Mouse (Mus musculus) macrophage (primary cell): ENCODE measurements around the gene Gm42791. TPM values are rescaled to one million over a fixed set of nuclear protein-coding genes. Genes with fewer than 3 reads are reported as not detected.

ENCODE experiments used
- H3K27ac ChIP-seq: fragments of 350-480 bp; formaldehyde crosslinking; 2 replicates; pipeline ENCODE4 v1.9.0; 2021
- H3K36me3 ChIP-seq: fragments of 350-480 bp; formaldehyde crosslinking; 2 replicates; pipeline ENCODE4 v1.9.0; 2021; ENCODE audit errors: inconsistent target
- H3K4me3 ChIP-seq: fragments of 350-480 bp; formaldehyde crosslinking; 2 replicates; pipeline ENCODE4 v1.9.0; 2021; ENCODE audit errors: inconsistent target
- H3K79me2 ChIP-seq: fragments of 350-480 bp; formaldehyde crosslinking; 2 replicates; pipeline ENCODE4 v1.9.0; 2021; ENCODE audit errors: inconsistent target
- WGBS: methylation state at CpG from one replicate; pipeline ENCODE4 v1.1.7; 2026; ENCODE audit warnings: inconsistent platforms; ENCODE audit not compliant: missing documents; 5-methylcytosine and 5-hydroxymethylcytosine counted together
- polyA plus RNA-seq: library from polyadenylated mRNA; stranded (reverse); fragments of 250-400 nt; gene quantifications from 3 replicates; pipeline ENCODE4 v1.2.4, GENCODE M21; 2018; ENCODE audit warnings: inconsistent platforms

Gm42791 gene
- polyA plus RNA-seq, 1 experiment from 2014 or later = 1.1 TPM

DNA sequence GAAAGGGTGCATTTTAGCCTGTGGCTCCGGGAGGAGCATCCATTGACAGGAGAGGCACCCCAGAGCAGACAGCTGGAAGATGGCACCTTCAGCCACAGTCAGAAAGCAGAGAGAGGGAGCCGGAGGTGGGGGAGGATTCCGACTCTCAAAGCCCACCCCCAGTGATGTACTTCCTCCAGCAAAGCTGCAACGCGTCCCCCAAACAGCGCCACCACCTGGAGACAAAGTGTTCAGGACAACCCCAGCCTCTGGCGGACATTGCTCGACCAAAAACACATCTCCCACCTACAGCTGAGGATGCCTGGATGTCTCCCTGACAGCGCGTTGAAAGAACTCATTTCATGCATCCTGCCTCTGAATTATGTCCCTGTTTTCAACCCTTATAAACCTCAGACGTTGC is 52.0 kb downstream of the Gm42791 start:
- Histone ChIP-seq H3K79me2 (no peaks in the 10 kb centered on the region), H3K36me3 (no peaks in the 10 kb centered on the region), H3K27ac (no peak overlapping the region), H3K4me3 (no peak overlapping the region)
- 90% methylated on average over 9 of the region's 11 CpGs for WGBS

DNA sequence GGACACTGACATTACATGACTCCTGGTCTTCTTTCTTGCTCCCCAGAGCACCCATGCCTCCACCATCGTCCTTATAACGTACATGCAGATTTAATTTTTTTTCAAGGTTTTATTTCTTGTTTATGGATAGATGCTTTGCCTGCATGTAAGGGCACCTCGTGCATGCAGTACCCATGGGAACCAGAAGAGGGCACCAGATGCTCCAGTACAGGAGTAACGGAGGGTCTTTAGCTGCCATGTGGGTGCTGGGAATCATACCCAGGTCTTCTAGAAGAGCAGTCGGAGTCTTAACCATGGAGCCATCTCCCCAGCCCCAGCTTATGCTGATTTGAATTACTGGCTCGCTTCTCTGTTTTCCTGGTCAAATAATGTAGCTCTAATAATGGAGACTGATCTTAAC is 52.6 kb downstream of the Gm42791 start:
- Histone ChIP-seq H3K27ac (no peak overlapping the region), H3K79me2 (no peaks in the 10 kb centered on the region), H3K4me3 (no peak overlapping the region), H3K36me3 (no peaks in the 10 kb centered on the region)
- 87% methylated on average over 6 of the region's 6 CpGs for WGBS

DNA sequence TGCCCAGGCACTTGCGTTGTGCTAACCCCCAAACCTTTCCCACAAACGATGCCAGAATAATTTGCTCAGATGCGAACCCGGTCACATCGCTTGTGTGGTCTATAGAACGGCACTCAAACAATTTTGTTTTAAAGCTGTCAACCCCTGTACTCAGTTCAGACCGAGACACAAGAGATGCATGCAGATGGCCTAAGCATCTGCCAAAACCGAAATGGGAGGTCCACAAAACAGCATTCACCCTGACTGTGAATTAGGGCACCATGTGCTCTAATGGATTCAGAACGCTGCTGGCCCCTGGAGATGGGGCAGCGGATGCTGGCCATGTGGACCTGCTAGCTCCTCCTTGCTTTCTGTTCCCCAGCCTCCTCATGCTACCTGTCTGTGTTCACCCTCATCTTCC is 53.1 kb downstream of the Gm42791 start:
- no peak overlapping the region for H3K27ac ChIP-seq
- 90% methylated on average over 10 of the region's 10 CpGs for WGBS
- H3K36me3 ChIP-seq = no peaks in the 10 kb centered on the region
- no peaks in the 10 kb centered on the region for H3K79me2 ChIP-seq
- H3K4me3 ChIP-seq = no peak overlapping the region

DNA sequence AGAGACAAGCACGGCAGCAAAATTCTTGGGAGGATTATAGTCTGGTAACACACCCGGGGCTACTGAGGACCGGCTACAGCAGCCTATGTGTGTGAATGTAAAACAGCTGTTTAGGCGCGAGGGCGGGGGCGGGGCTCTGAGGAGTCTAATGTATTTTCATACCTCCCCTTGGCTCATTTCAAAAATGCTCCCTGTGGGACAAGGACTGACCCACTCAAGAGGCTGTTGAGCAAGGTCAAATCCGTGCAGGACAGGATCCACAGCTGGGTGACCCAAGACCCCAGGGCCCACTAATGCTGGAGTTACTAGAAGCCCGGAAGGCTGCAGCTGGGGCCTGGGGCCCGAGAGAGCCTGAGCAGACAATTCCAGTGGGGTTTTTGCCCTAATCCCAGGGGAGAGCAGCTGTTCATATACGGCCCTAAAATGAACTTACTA is 55.0 kb downstream of the Gm42791 start:
- Histone ChIP-seq H3K79me2 (no peaks in the 10 kb centered on the region), H3K36me3 (no peaks in the 10 kb centered on the region), H3K27ac (no peak overlapping the region), H3K4me3 (no peak overlapping the region)
- 92% methylated on average over 11 of the region's 11 CpGs for WGBS

DNA sequence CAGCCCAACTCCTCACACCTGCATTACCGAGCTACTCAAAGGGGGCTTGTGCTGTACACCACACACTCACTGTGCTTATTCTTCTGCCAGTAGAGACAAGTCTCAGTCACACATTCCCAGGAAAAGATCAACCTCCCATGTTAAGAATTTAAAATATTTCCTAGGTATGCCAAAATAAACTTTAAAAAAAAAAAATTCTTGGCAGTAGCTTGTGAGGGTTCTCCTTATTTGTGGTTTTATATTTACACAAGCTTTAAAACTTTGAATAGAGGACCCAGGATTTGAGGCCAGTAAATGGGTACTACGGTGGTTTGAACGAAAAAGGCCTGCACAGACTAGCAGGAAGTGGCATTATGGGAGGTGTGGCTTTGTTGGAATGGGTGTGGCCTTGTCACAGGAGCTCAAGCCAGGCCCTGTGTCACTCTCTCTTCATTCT is 58.4 kb downstream of the Gm42791 start:
- H3K79me2 ChIP-seq = no peaks in the 10 kb centered on the region

DNA sequence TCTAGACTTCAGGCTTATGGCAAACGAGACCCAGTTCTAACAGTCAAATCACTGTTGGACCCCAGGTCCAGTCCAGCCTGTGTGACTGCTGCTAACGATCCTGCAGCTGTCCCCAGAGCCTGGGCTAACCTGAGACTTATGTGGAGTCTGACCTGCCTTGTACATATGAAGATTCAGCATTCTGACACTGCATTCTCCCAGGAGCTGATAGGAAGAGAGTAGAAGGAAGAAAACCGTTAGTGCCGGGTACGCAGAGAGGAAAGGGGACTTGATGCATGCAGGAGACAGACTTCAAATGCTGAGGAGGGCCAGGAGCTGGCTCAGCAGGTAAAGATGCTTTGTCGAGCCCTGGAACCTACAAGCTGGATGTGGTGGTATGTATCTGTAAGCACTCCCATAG is 59.1 kb downstream of the Gm42791 start:
- 93% methylated on average over 6 of the region's 6 CpGs for WGBS
- H3K36me3 ChIP-seq = no peaks in the 10 kb centered on the region
- H3K79me2 ChIP-seq = no peaks in the 10 kb centered on the region
- no peak overlapping the region for H3K27ac ChIP-seq
- no peak overlapping the region for H3K4me3 ChIP-seq

More for the DNA sequence above, 58.4 kb downstream of the Gm42791 start:
- H3K4me3 ChIP-seq = no peak overlapping the region
- H3K36me3 ChIP-seq = no peaks in the 10 kb centered on the region
- 73% methylated on average over 3 of the region's 3 CpGs for WGBS
- H3K27ac ChIP-seq = no peak overlapping the region

DNA sequence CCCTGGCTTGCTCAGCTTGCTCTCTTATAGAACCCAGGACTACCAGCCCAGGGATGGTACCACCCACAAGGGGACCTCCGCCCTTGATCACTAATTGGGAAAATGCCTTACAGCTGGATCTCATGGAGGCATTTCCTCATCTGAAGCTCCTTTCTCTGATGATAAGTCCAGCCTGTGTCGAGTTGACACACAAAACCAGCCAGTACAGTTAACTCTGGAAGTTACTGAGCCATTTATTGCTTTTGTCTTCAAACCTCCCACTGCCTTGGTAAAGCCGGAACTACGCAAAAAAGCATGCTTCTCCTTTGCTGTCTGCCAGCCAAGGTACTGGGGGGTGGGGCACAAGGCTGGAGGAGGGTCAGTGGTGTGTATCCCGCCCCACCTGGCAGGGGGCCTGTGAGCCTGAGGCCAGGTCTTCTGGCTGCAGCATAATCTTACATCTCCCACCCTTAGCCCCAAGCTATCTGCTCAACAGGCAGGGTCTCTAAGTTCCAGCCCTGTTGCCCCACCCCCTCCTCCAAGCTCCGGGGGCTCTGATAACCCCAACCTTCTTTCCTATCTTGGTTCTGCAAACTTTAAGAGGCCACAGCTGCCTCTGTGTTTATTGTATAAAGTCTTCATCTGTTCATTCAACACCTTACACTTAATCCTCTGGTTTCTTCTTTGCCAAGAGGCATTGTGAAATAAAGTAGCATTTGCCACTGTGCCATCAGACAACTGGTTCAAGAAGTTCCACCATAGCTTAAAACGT is 59.7 kb downstream of the Gm42791 start:
- Histone ChIP-seq H3K79me2 (no peaks in the 10 kb centered on the region), H3K4me3 (no peak overlapping the region), H3K36me3 (no peaks in the 10 kb centered on the region), H3K27ac (no peak overlapping the region)
- WGBS = 89% methylated on average over 7 of the region's 7 CpGs

DNA sequence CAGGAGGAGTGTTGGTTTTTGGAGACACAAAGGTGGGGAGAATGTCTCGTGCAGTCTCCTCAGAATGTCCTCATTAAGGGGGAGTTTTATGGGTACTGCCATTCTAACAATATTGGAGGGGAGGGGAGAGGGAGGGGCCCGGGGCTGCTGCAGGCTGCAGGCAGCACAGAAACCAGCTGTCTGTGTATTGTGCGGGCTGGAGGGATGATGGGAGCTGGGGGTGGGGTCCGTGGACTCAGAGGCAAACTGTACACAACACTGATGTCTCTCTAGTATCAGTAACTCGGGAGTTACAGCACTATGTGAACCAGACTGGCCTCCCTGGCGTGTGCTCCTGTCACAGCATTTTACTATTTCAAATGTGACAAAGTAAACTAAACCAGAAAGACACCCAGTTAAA is 60.5 kb downstream of the Gm42791 start:
- H3K27ac ChIP-seq = no peak overlapping the region
- no peaks in the 10 kb centered on the region for H3K36me3 ChIP-seq
- WGBS = 94% methylated on average over 6 of the region's 6 CpGs
- H3K4me3 ChIP-seq = no peak overlapping the region
- no peaks in the 10 kb centered on the region for H3K79me2 ChIP-seq

DNA sequence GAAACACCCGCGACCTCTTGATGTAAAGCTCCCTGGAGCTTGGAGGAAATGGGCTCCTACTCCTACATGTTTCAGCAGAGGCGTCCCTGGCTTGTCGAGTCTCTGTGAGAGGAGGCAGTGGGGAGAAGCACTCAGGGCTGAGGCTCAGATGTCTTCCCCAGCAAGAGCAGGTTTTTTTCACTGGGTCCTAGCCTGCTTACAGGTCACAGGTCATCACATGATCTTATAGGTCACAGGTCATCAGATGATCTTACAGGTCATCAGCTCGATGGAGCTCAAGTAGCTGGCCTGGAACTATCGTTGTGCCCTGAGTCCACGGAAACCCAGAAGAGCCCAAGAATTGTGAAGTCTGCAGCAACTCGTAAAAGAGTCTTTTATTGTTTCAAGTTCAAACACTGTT is 61.2 kb downstream of the Gm42791 start:
- H3K4me3 ChIP-seq = no peak overlapping the region
- H3K79me2 ChIP-seq = no peaks in the 10 kb centered on the region
- no peaks in the 10 kb centered on the region for H3K36me3 ChIP-seq
- no peak overlapping the region for H3K27ac ChIP-seq
- WGBS = 92% methylated on average over 8 of the region's 8 CpGs

DNA sequence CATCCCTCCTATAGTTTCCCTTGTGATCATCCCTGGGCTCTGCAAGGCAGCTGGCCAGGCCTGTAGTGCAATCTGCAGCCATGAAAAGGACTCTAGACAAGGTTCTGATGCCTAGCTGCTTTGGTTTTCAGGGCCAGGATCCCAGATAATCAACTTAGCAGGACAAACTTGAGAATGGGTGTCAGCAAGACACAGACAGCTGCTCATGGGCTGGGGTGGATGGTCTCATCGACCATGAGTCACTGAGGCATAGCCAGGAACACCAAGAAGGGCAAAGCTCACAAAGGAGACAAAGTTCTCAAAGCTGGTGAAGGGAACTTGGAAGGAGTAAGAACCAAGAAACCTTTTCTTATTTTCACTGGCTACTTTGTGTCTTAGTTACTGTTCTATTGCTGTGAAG is 63.6 kb downstream of the Gm42791 start:
- Histone ChIP-seq H3K4me3 (no peak overlapping the region), H3K27ac (no peak overlapping the region), H3K79me2 (no peaks in the 10 kb centered on the region), H3K36me3 (no peaks in the 10 kb centered on the region)
- WGBS = 86% methylated on average over 1 of the region's 1 CpGs

DNA sequence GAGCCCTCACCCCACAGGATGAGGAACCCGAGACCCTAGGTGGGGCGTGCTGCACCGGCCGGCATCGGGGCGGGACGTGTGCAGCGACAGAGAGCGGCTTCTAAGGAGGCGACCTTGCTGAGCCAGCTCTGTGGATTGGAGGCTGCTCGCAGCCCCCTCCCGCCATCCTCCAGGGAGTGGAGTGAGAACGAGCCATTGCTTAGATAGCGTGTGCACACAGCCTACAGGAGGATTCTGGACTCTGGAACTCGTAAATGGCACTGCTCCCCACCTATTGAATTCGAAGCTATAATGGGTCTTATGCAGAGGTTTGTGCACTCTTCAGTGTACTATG is 65.9 kb downstream of the Gm42791 start, which contains the start of gene Katnal1:
Gene Katnal1 (minus strand): TSS at position 205 of the 334 bp plus-strand sequence.
- Histone ChIP-seq H3K36me3 (no peaks in the 10 kb centered on the region), H3K79me2 (no peaks in the 10 kb centered on the region), H3K27ac (no peak within 1 kb of the TSS), H3K4me3 (peak within 1 kb of the TSS; percentile 41)
- WGBS = 1% methylated on average over 16 of the region's 16 CpGs

DNA sequence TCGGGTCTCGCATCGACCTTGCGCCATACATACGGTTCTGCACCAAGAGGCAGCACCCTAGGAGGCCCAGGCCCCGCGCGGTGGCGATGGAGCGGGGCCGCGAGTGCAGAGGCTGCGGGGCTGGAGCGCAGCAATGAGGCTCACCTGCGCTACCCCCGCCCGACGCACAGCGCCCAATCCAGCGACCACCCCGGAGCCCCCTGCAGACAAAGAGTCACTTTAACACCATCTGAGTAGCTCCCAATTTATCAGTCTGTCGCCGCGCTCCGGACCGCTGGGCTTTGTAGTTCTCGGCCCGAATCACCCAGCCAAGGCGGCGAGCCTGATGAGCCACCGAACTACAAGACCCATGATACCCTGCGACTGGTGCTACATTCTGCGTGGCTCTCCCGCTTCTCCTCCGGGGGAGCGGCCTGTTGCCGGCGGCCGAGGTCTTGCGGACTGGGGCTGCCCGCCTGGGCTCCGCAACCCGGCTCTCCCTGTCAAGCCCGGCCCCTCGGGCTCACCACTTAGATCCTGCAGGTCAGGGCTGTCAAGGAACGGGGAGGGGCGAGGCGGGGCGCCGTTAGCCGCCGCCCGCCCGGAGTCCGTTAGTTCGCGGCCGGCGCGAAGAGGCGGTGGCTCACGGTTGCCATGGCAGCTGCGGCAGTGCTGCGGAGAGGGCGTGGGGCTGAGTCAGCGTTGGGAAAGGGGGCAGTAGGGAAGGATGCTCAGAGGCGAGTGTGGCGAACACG is 66.4 kb downstream of the Gm42791 start:
- peak overlapping the region; percentile 41 for H3K4me3 ChIP-seq
- H3K79me2 ChIP-seq = no peaks in the 10 kb centered on the region
- under 1% methylated on average over 69 of the region's 69 CpGs for WGBS
- no peak overlapping the region for H3K27ac ChIP-seq
- H3K36me3 ChIP-seq = no peaks in the 10 kb centered on the region

DNA sequence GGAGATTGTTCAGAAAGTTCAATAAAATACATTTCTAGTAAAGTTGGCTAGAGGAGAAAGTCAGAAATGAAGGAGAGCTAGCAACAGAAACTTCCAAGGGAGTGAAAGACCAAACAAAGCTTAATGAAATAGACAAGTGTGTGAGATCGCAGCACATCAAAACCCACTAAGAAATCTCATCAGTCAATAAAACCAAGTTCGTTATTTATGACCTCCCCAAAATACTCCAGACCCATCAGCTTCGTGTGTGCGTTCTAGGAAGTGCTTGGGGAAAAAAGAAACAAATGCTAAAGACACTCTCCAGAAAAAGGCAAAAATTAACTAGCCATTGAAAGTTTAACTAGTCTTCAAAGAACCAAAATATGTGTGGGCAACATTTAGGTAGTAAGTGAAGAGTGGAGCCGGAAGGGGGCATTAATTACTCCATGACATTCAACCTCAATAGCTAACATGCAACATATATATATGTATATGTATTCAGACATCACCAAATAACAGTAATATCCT is 67.2 kb downstream of the Gm42791 start:
- no peaks in the 10 kb centered on the region for H3K36me3 ChIP-seq
- WGBS = 50% methylated on average over 5 of the region's 5 CpGs
- H3K27ac ChIP-seq = no peak overlapping the region
- no peaks in the 10 kb centered on the region for H3K79me2 ChIP-seq
- H3K4me3 ChIP-seq = peak overlapping the region; percentile 41

DNA sequence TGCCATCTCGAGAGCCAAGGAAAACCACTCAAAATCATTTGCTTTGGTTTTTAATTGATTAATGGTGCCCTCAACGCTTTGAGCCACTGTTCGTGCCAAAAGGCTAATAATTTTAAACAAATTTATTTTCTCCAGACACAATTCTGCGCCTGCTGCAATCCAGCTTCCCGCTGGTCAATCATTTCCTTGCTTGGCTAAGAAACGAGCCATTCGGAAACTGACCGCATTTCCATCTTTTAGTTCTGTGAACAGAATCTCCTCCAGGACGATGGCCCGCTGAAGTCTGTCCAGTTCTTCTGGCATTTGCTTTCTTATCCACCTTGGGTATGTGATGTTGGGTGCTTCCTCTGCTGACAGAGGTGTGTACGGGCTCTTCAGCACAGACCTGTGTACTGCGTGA is 70.4 kb downstream of the Gm42791 start:
- no peaks in the 10 kb centered on the region for H3K79me2 ChIP-seq
- H3K27ac ChIP-seq = no peak overlapping the region
- no peak overlapping the region for H3K4me3 ChIP-seq
- no peaks in the 10 kb centered on the region for H3K36me3 ChIP-seq
- WGBS = 95% methylated on average over 12 of the region's 12 CpGs

DNA sequence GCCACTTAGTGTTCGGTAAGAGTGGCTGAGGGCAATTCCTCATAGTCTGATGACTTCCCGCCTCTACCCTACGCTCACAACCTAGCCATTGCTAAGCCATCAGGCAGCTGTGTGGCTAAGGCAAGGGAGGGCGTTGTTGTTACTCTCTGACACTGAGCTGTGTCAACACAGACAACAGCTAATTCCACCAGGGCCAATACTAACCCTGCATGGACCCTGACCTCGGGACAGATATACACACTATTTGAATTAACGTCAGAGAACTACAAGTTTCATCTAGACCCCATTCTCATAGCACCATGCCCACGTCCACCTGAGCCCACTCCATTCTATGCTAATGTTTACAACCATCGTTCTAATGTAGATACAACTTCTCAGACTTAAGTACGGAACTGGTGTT is 70.9 kb downstream of the Gm42791 start:
- no peaks in the 10 kb centered on the region for H3K79me2 ChIP-seq
- no peaks in the 10 kb centered on the region for H3K36me3 ChIP-seq
- WGBS = 93% methylated on average over 9 of the region's 9 CpGs
- no peak overlapping the region for H3K4me3 ChIP-seq
- H3K27ac ChIP-seq = no peak overlapping the region
